Mouse (Mus musculus): ENCODE results near the gene Hdhd5.

GRCm38 (mm10) chr6:120555152-120555551, 24.0 kb upstream of the Hdhd5 start:
- TF ChIP-seq USF1 (IDR thresholded peaks at IDR 0.05; ENCODE audit: low read depth, low read length), result no peak
- no peak for TF ChIP-seq JUND (conservative IDR thresholded peaks at IDR 0.05; ENCODE audit: low read depth, low read length)
- TF ChIP-seq CTCF (conservative IDR thresholded peaks at IDR 0.05 in 1 of 2, IDR thresholded peaks at IDR 0.05 in 1 of 2; ENCODE audit: low read depth in 2 of 2, low read length in 2 of 2), result no peak
- no peak for TF ChIP-seq NELFE (IDR thresholded peaks at IDR 0.05; ENCODE audit: low read depth, low read length)
- no peak for TF ChIP-seq MAZ (IDR thresholded peaks at IDR 0.05; ENCODE audit: low read depth, low read length)
- no peak for TF ChIP-seq POLR2A (IDR thresholded peaks at IDR 0.05; ENCODE audit: low read depth, low read length)
- TF ChIP-seq BHLHE40 (IDR thresholded peaks at IDR 0.05; ENCODE audit: low read depth, low read length), result no peak
- no peak for TF ChIP-seq E2F4 (IDR thresholded peaks at IDR 0.05; ENCODE audit: insufficient replicate concordance, low read depth, low read length)
- no peak for TF ChIP-seq MXI1 (IDR thresholded peaks at IDR 0.05; ENCODE audit: low read depth, low read length)
- no peak for TF ChIP-seq TBP (conservative IDR thresholded peaks at IDR 0.05; ENCODE audit: low read depth, low read length)
- TF ChIP-seq POLR2AphosphoS2 (IDR thresholded peaks at IDR 0.05; ENCODE audit: low read depth, low read length), result no peak
- TF ChIP-seq NRF1 (IDR thresholded peaks at IDR 0.05; ENCODE audit: low read depth, low read length), result no peak
- no peak for TF ChIP-seq CHD2 (IDR thresholded peaks at IDR 0.05; ENCODE audit: low read length)

All from CH12.LX (cell line).